Mouse (Mus musculus): ENCODE data around the gene Ctsd.
"Not testable (repeated sequence)": the region's sequence is repeated elsewhere in the genome, so short reads cannot be mapped to it uniquely, and the experiment has no call there.

- not testable (repeated sequence) for TF ChIP-seq CTCF (IDR thresholded peaks at IDR 0.05; ENCODE audit: borderline replicate concordance, control insufficient read depth, extremely low read depth, insufficient read depth, low read length, poor library complexity); POLR2A (IDR thresholded peaks at IDR 0.05; ENCODE audit: control insufficient read depth, extremely low read depth, insufficient read depth, low read length, poor library complexity)
These were observed 55.1 kb downstream of the Ctsd start for GRCm38 (mm10) chr7:142332741-142333140.
